Mouse (Mus musculus) c-Kit-positive CD71-positive TER-119-positive erythroid progenitor cells, embryonic 14.5 days (primary cell): ENCODE results near the gene 1700034J05Rik.
A peak's percentile ranks its signal among the peaks of the same experiment; 100 is the strongest.

ENCODE experiments used
- DNase-seq: peaks from one replicate; pipeline ENCODE4 v3.0.0-alpha.2; 2013; ENCODE audit warnings: low spot score

Gene 1700034J05Rik

GRCm38 (mm10) chr6:146963396-146964150, 9.4 kb upstream of the 1700034J05Rik start:
- no peak for DNase-seq

DNA sequence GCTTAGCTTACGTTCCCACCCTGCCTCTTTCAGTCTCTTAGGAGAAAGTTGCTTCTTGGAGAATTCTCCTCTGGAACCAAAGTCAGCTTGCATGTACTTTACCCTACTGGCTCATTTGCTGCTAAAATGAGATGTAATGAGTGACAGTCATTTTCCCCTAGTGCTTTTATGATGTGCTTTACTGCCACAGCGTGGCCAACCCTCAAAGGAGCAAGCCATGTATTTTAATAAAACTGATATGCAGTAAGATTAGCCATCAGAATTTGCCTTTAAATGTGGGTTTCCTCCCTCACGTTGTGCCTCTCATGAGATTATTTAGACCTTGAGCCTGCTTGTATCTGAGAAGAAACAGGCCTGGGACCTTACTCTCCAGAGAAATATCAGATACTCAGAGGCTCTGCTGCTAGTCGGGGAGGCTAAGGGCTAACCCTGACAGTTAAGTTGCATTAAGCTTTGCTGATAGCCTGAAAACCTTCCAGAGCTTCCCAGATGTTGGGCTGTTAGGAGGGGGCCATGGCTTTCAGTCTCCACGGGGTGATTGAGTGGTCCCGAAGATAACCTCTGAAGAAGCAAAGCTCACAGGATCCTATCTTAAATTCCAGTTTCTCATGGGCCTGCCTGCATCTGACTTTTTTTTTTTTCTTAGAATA, 7.7 kb upstream of the 1700034J05Rik start:
- DNase-seq, result peak; percentile 14

DNA sequence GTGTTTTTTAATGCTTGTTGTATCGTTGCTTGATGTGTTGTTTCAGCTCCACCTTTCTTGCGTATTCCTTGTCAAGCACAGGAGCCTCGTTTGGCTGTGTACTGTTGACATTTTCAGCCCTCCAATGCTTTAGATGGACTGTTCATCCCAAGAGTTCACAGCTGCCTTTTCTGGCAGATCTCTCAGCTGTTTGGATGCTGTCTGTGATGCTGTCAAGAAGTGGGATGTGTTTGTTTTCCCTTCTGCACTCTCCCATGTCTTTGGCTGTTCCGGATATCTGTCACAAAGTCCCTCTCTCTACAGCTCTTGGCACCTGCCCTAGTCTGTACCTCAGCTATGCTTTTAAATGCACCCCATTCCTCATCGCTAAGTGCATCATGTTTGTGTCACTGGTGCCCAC, 6.7 kb upstream of the 1700034J05Rik start:
- DNase-seq, result no peak

GRCm38 (mm10) chr6:146959908-146960680, 5.9 kb upstream of the 1700034J05Rik start:
- no peak for DNase-seq

DNA sequence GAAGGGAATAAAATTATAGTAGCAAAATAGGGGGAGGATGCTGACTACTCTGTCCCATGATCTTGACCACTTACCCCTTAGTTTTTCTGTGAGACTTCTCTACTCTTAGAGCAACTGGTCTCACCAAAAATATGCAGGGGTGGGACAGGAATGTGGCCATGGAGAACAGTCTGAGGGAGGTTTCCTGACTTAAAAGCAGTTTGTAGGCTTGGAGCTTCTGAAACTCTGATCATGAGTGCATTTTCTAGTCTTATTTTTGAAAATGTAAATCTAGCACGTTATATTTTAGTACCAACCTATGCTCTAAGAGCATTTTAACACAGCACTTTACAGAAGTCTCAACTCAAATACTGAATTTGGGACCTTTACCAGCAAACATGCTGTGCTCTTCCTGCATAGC, 4.5 kb upstream of the 1700034J05Rik start:
- no peak for DNase-seq

GRCm38 (mm10) chr6:146956961-146957360, 2.7 kb upstream of the 1700034J05Rik start:
- DNase-seq, result no peak

DNA sequence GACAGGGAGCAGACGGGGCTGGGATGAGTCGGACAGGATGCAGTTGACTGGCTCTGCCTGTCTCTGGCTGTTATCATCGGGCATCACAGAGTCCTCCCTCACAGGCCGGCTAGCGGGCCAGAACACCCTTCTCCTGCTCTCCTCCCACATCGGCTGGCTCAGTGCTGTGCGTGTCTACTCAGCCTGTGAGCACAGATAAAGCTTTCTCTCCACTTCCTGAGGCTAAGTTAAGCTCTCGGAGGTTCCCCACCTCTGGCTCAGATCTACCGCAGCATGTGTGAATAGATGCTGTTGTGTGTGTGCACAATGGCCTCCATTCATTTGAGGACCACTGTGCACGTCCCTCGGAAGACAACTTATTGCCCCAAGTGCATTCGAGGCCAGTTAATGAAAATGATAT, 1.7 kb upstream of the 1700034J05Rik start:
- DNase-seq, result peak; percentile 64

- DNase-seq, result no peak
Measured at GRCm38 (mm10) chr6:146955475-146955874, 1.3 kb upstream of the 1700034J05Rik start.

GRCm38 (mm10) chr6:146950454-146950832, 3.8 kb downstream of the 1700034J05Rik start:
- no peak for DNase-seq

GRCm38 (mm10) chr6:146949682-146950453, 4.4 kb downstream of the 1700034J05Rik start:
- no peak for DNase-seq

DNA sequence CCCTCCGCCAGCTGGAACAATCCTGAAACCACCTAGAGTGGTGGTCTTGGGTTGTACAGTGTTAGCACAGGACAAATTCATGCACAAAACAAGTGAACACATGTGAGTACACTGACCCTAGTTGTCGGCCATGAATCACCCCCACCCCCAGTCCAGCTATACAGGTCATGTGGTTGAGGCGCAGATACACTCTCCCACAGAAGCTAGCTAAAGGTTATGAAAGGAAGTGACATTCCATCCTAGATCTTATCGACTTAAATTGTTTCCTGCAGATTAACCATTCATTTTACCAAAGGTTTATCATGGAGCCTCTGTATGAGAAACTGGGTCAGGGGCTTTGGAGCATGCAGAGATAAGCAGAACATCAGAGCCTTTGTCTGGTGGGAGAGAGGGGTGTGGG, 7.0 kb downstream of the 1700034J05Rik start:
- DNase-seq, result no peak

- no peak for DNase-seq
Measured at GRCm38 (mm10) chr6:146946327-146947029, 7.7 kb downstream of the 1700034J05Rik start.

DNA sequence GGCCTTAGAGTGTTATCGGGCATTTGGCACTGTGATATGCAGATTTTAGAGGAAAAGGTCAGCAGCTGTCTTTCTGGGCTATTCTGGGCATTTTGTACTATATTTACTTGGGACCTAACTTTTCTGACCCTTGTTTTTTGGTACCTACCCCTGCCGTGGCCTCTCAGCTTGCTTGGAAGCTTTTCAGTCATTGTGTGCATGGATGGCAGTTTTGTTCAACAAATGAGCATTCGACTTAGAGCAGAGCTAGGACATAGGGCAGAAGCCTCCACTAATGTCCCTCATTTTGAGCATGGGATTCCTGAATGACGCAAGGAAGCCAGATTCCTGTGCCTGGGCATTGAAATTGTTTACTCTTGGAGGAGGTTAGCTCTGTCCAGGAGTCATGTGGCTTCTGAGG, 9.4 kb downstream of the 1700034J05Rik start:
- DNase-seq, result no peak

- DNase-seq, result no peak
Measured at GRCm38 (mm10) chr6:146944009-146944408, 10.2 kb downstream of the 1700034J05Rik start.

DNA sequence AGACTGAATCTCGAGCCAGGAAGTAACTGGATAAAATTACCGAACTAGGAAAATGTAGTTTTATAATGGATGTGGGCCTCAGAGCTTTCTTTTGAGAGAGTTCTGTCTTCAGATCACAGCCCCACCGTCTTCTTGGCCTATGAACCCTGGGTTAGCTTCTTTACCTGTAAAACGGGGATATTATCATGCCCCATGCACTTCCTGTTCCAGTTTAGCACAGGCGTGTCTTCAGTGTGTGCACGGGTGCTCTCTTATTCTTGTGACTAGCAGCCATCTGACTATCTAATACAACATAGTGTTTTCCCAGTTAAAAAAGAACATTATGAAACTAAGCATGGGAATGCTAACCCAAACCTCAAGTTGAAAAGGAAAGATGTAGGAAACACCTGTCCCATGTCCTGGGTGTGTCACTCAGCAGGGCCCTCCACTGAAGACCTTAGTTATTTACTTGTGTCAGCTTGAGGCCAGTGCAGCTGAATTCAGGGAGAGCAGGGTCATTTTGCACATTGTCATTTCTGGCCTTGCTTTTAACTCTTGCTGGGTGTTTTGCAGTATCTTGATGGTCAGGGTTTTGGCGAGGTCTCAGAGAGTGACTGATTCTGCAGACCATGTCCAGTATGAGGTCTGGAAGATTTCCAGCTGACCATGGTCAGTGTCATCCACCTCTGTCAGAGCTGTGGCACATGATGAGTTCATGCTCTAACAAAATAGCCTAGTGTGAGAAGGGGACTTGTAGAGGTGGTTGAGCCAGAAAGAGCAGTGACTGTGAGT, 12.5 kb downstream of the 1700034J05Rik start:
- DNase-seq, result no peak

- DNase-seq, result no peak
Measured at GRCm38 (mm10) chr6:146939026-146939425, 15.2 kb downstream of the 1700034J05Rik start.

DNA sequence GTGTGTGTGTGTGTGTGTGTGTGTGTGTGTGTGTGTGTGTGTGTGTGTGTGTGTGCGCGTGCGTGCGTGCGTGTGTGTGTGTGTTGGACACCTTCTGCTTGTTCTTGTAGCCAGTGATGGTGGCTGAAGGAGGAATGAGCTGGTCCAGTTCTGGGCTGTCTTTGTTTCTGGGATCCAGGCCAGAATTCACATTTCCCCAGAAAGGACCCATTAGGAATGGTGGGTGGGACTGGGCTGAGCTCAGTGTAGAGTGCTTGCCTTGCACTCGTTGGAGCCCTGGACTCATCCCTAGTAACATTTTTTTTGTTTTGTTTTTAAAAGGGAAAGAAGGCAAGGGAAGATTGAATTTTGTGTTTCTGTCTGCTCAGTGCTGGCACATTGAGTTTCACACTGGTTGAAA, 18.3 kb downstream of the 1700034J05Rik start:
- DNase-seq, result no peak

DNA sequence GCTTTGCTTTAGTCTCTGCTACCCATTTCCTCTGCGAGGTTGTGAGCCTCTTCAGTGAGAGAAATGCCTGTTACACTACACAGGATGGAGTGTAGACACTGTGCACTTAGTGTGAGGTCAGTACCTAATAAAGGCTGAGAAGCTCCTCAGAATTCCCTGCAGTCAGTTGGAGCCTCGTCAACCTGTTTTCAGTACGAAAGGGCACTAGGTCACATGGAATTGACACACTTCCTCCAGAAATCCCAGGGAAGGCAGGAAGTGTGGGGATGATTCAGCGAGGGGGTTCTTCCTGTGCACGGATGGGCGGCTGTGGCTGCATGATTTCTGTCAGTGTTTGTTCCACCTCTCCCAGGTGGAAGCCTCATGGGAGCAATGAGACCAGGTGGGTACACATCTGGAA, 21.1 kb downstream of the 1700034J05Rik start:
- DNase-seq, result no peak

DNA sequence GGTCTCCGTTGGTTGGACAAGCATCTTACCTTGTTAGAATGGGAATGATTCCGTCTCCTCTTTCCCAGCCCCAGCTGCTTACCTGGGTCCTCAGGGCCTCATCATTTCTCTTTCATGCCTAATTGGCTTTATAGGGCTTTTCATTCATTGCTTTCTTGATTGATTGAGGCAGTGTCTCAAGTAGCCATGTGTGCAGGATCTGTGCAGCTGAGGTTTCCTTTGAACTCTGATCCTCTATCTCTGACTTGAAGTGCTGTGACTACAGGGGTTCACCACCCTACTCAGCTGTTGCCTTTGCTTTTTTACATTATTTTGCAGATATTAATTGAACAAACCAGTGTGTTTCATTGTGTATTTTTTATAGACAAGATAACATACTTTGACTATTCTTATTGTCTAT, 25.2 kb downstream of the 1700034J05Rik start:
- DNase-seq, result no peak

- DNase-seq, result no peak
Measured at GRCm38 (mm10) chr6:146928108-146928507, 26.1 kb downstream of the 1700034J05Rik start.
